Mouse (Mus musculus) telencephalon, adult 2 months (tissue): ENCODE measurements around the gene Slc45a3.

Source experiments
- DNase-seq: peaks from one replicate; pipeline ENCODE4 v3.0.0-alpha.2; 2011; ENCODE audit warnings: low read depth, low spot score

The Slc45a3 gene

GRCm38 (mm10) chr1:131962606-131963084 is at the start of gene Slc45a3:
Gene Slc45a3 (plus strand): TSS chr1:131962967.
- no peak for DNase-seq

- DNase-seq, result no peak
These were observed 45.1 kb upstream of the Slc45a3 start for GRCm38 (mm10) chr1:131917634-131918033.

- DNase-seq, result no peak
These were observed 43.7 kb upstream of the Slc45a3 start for GRCm38 (mm10) chr1:131919052-131919451.

- DNase-seq, result no peak
These were observed 40.7 kb upstream of the Slc45a3 start for GRCm38 (mm10) chr1:131922100-131922499.

GRCm38 (mm10) chr1:131933471-131933870 is 29.3 kb upstream of the Slc45a3 start:
- no peak for DNase-seq

GRCm38 (mm10) chr1:131937659-131938305 is 25.0 kb upstream of the Slc45a3 start:
- DNase-seq, result peak; percentile 62

GRCm38 (mm10) chr1:131938811-131939210 is 24.0 kb upstream of the Slc45a3 start:
- no peak for DNase-seq

GRCm38 (mm10) chr1:131940711-131941244 is 22.0 kb upstream of the Slc45a3 start:
- DNase-seq, result no peak

- DNase-seq, result no peak
These were observed 21.3 kb upstream of the Slc45a3 start for GRCm38 (mm10) chr1:131941501-131941900.

- DNase-seq, result no peak
These were observed 19.9 kb upstream of the Slc45a3 start for GRCm38 (mm10) chr1:131942621-131943590.

GRCm38 (mm10) chr1:131945674-131946440 is 16.9 kb upstream of the Slc45a3 start:
- DNase-seq, result no peak

- no peak for DNase-seq
These were observed 16.1 kb upstream of the Slc45a3 start for GRCm38 (mm10) chr1:131946462-131947215.

- no peak for DNase-seq
These were observed 14.7 kb upstream of the Slc45a3 start for GRCm38 (mm10) chr1:131947997-131948525.

GRCm38 (mm10) chr1:131954242-131954865 is 8.4 kb upstream of the Slc45a3 start:
- no peak for DNase-seq

- no peak for DNase-seq
These were observed 7.5 kb upstream of the Slc45a3 start for GRCm38 (mm10) chr1:131955131-131955757.

GRCm38 (mm10) chr1:131957416-131957815 is 5.4 kb upstream of the Slc45a3 start:
- DNase-seq, result no peak

GRCm38 (mm10) chr1:131961004-131961403 is 1.8 kb upstream of the Slc45a3 start:
- DNase-seq, result no peak

- DNase-seq, result no peak
These were observed 551 bp downstream of the Slc45a3 start for GRCm38 (mm10) chr1:131963085-131963951.

GRCm38 (mm10) chr1:131964100-131964499 is 1.3 kb downstream of the Slc45a3 start:
- no peak for DNase-seq
